Mouse (Mus musculus) hindbrain, embryonic 13.5 days (tissue): Measurements from ENCODE around the gene Cd164l2. TPM values are rescaled to one million over a fixed set of nuclear protein-coding genes. Genes with fewer than 3 reads are reported as not detected.
A peak's percentile ranks its signal among the peaks of the same experiment; 100 is the strongest.

Experiments
- ATAC-seq: fragments of 200-750 bp; cut with Nextera tagmentation; 2 replicates; pipeline ENCODE4 v1.8.0; 2017; ENCODE audit warnings: moderate TSS enrichment; ENCODE audit not compliant: low FRiP score
- H3K27ac ChIP-seq: fragments of 300-500 bp; sonication (generic); 2 replicates; pipeline ENCODE4 v1.5.1; 2015; ENCODE audit warnings: inconsistent platforms, mild to moderate bottlenecking, moderate library complexity
- H3K27me3 ChIP-seq: fragments of 300-500 bp; sonication (generic); 2 replicates; pipeline ENCODE4 v1.6.1; 2015; ENCODE audit warnings: mild to moderate bottlenecking, inconsistent platforms
- H3K36me3 ChIP-seq: fragments of 300-500 bp; sonication (generic); 2 replicates; pipeline ENCODE4 v1.6.1; 2015; ENCODE audit warnings: mild to moderate bottlenecking, inconsistent platforms
- H3K4me1 ChIP-seq: fragments of 300-500 bp; sonication (generic); replicated peaks from 2 replicates; pipeline ENCODE4 v1.6.1; 2015; ENCODE audit warnings: inconsistent platforms
- H3K4me2 ChIP-seq: fragments of 300-500 bp; sonication (generic); 2 replicates; pipeline ENCODE4 v1.6.1; 2015; ENCODE audit warnings: inconsistent platforms, mild to moderate bottlenecking, moderate library complexity
- H3K4me3 ChIP-seq: fragments of 300-500 bp; sonication (generic); 2 replicates; pipeline ENCODE4 v1.5.1; 2015; ENCODE audit warnings: mild to moderate bottlenecking, inconsistent platforms
- H3K9ac ChIP-seq: fragments of 300-500 bp; sonication (generic); 2 replicates; pipeline ENCODE4 v1.6.1; 2015; ENCODE audit warnings: mild to moderate bottlenecking, inconsistent platforms
- H3K9me3 ChIP-seq: fragments of 300-500 bp; sonication (generic); 2 replicates; pipeline ENCODE4 v1.6.1; 2016; ENCODE audit warnings: inconsistent platforms
- WGBS: fragments of 180-500 bp; shearing (Covaris S2); methylation state at CpG from one replicate; pipeline ENCODE4 v1.1.7; 2015; 5-methylcytosine and 5-hydroxymethylcytosine counted together
- polyA plus RNA-seq: library from polyadenylated mRNA; unstranded; fragments of >200 nt; fragmentation: Nextera tagmentation; extraction: Ambion mirVana; gene quantifications from 2 replicates; pipeline ENCODE4 v1.2.1, GENCODE M21; 2015

The Cd164l2 gene
- polyA plus RNA-seq, 1 experiment from 2014 or later = 0.78 TPM

DNA sequence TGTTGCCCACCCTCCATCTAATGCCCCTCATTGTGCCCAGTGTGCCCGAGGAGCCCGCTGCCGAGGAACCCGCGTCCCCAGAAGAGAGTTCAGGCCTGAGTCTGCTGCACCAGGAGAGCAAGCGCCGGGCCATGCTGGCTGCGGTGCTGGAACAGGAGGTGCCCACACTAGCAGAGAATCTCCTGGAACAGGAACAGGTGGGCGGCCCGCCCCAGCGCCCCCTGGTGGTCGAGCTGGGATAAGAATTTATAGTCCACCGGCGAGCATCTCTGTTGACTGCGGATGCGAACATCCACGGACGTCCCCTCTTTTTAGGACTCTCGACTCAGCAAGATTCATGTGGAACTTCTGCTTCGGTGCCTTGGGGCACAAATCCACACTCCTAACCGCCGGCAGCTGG, 38.7 kb downstream of the Cd164l2 start:
- no peak overlapping the region for H3K27ac ChIP-seq
- no peaks in the 10 kb centered on the region for H3K9me3 ChIP-seq
- 0 out of 2 replicates have a peak, but pooled peaks have one; percentile 29 for ATAC-seq
- peak overlapping the region; percentile 53 for H3K4me2 ChIP-seq
- H3K9ac ChIP-seq = peak overlapping the region; percentile 62
- 3% methylated on average over 22 of the region's 22 CpGs for WGBS
- H3K27me3 ChIP-seq = peaks cover 99% of the 10 kb centered on the region
- H3K4me1 ChIP-seq = peaks cover 13% of the 10 kb centered on the region
- H3K4me3 ChIP-seq = peak overlapping the region; percentile 32
- no peaks in the 10 kb centered on the region for H3K36me3 ChIP-seq

DNA sequence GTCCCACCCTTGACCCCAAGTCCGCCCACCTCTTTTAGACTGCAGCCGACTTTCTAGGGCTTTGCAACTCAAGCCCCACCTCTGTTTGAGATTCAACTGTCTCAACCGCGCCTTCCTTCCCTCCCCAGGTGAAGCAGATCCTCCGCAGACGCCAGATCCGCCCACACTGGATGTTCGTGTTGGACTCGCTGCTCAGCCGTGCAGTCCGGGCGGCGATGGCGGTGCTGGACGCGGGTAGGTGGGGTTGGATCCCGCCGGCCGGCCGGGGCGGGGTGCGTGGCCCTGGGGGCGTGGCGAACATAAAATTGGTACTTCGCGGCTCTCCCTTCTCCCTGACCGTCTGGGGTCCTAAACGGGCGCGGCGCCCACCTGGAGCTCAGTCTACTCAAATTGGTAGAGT, 39.3 kb downstream of the Cd164l2 start:
- ATAC-seq = no peak
- Histone ChIP-seq H3K4me1 (peaks cover 13% of the 10 kb centered on the region), H3K36me3 (no peaks in the 10 kb centered on the region), H3K9ac (peak overlapping the region; percentile 62), H3K4me2 (peak overlapping the region; percentile 53), H3K27ac (no peak overlapping the region), H3K4me3 (peak overlapping the region; percentile 32), H3K9me3 (no peaks in the 10 kb centered on the region), H3K27me3 (peaks cover 99% of the 10 kb centered on the region)
- 2% methylated on average over 28 of the region's 31 CpGs for WGBS

DNA sequence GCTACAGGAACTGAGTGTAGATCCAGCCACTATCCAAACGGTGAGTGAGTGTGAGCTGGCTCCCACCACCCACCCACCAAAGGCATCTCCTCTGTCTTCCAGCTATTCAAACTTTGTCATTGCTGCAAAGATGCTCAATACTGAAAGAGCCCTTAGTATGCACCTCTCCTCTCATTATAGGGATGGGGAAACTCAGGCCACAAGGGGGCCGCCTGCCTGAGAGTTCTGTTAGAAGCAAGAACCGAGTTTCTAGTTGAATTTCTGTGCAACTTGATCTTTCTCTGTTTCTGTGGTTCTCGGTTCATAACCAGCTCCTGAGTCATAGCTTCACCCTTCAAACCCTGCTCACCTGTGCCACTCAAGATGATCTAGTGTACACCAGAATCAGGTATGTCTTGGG, 40.2 kb downstream of the Cd164l2 start:
- no peak overlapping the region for H3K4me3 ChIP-seq
- WGBS = 46% methylated on average over 4 of the region's 4 CpGs
- no peaks in the 10 kb centered on the region for H3K36me3 ChIP-seq
- H3K9ac ChIP-seq = no peak overlapping the region
- no peak overlapping the region for H3K27ac ChIP-seq
- H3K4me2 ChIP-seq = no peak overlapping the region
- ATAC-seq = no peak
- peaks cover 13% of the 10 kb centered on the region for H3K4me1 ChIP-seq
- H3K9me3 ChIP-seq = no peaks in the 10 kb centered on the region
- H3K27me3 ChIP-seq = peaks cover 99% of the 10 kb centered on the region

DNA sequence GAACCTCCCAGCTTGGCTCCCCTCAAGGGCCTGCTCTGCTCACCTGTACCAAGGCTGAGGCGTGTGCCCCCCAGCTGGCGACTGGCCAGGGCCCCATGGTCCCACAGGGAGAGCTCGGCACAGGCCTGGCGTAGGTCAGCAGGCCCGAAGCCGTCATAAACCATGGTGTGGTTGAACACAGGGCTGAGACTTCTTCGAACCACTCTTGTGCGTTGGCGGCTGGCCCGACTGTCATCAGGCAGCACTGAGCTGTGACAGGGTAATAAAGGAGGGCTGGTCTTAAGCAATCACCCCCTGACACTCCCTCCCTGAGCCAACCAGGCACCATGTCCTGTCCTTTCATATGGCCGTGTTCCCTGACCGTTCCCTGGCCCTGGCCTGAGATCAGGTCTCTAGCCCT, 41.5 kb downstream of the Cd164l2 start:
- no peak overlapping the region for H3K4me2 ChIP-seq
- H3K9me3 ChIP-seq = no peaks in the 10 kb centered on the region
- ATAC-seq = no peak
- H3K4me1 ChIP-seq = peaks cover 13% of the 10 kb centered on the region
- no peaks in the 10 kb centered on the region for H3K36me3 ChIP-seq
- no peak overlapping the region for H3K9ac ChIP-seq
- H3K4me3 ChIP-seq = no peak overlapping the region
- WGBS = 75% methylated on average over 12 of the region's 12 CpGs
- peaks cover 96% of the 10 kb centered on the region for H3K27me3 ChIP-seq
- H3K27ac ChIP-seq = no peak overlapping the region

DNA sequence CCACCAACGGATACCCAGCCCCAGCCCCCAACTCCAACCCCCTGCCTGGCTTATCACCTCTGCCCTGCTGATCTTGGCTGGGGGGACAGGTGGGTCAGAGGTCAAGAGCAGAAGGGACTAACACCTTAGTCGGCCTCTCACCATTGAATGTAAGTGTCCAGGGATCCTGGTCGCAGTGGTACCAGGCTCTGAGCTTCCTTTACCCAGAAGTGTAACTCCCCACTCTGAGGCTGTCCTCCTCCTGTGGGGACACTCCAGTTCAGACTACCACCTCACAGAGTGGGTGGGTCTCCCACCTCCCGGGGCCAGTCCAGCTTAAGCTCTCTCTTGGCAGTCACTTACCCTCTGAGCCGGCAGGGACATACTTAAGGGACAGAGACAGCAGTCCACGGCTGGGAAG, 43.5 kb downstream of the Cd164l2 start:
- Histone ChIP-seq H3K27me3 (peaks cover 83% of the 10 kb centered on the region), H3K4me2 (no peak overlapping the region), H3K9ac (no peak overlapping the region), H3K4me1 (peaks cover 13% of the 10 kb centered on the region), H3K27ac (no peak overlapping the region), H3K4me3 (no peak overlapping the region), H3K9me3 (no peaks in the 10 kb centered on the region), H3K36me3 (no peaks in the 10 kb centered on the region)
- WGBS = 70% methylated on average over 6 of the region's 6 CpGs
- ATAC-seq = no peak

DNA sequence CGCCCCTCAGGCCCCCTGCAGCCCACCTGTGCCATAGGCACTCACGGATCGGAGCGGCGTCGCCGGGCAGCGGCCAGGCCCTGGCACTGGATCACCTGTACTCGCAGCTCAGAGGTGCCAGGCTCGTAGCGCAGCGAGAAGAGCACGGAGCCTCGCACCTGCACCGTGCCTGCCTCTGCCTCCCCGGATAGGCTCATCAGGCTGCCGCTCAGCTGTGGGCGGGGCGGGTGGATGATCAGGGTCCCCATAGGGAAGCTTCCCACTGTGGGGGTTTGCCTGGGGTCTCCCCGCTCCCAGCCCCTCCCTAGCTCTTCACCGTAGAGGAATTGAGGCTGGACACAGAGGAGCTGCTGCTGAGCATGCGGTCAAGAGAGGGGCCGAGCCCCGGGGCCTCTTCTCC, 44.9 kb downstream of the Cd164l2 start:
- no peak overlapping the region for H3K27ac ChIP-seq
- no peaks in the 10 kb centered on the region for H3K9me3 ChIP-seq
- no peak for ATAC-seq
- H3K27me3 ChIP-seq = peaks cover 69% of the 10 kb centered on the region
- 18% methylated on average over 24 of the region's 24 CpGs for WGBS
- no peak overlapping the region for H3K9ac ChIP-seq
- H3K36me3 ChIP-seq = no peaks in the 10 kb centered on the region
- H3K4me3 ChIP-seq = no peak overlapping the region
- no peaks in the 10 kb centered on the region; the same call in 1 of the 2 replicates for H3K4me1 ChIP-seq
- H3K4me2 ChIP-seq = no peak overlapping the region

DNA sequence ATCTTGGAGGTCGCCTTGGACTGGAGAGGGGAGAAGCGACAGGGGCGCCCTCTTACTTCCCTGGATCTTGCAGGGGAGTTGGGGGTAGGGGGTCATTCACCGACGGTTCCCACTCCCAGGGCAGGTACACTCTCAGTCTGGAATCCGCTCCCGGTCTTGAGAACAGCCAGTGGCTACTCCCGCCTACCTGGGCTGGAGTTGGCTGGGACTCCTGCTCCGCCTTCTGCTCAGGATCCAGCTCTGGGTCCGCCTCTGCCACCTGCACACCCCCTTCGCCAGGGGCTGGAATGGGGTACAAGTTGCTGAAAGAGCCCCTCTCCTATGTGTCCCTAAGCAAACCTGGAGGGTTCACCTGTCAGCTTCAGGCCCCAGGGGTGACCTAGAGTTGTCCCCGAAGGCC, 45.3 kb downstream of the Cd164l2 start:
- Histone ChIP-seq H3K4me2 (no peak overlapping the region), H3K27ac (no peak overlapping the region), H3K9ac (no peak overlapping the region), H3K4me3 (no peak overlapping the region), H3K27me3 (peaks cover 65% of the 10 kb centered on the region), H3K36me3 (no peaks in the 10 kb centered on the region), H3K9me3 (no peaks in the 10 kb centered on the region), H3K4me1 (no peaks in the 10 kb centered on the region; the same call in 1 of the 2 replicates)
- no peak for ATAC-seq
- 36% methylated on average over 12 of the region's 12 CpGs for WGBS

DNA sequence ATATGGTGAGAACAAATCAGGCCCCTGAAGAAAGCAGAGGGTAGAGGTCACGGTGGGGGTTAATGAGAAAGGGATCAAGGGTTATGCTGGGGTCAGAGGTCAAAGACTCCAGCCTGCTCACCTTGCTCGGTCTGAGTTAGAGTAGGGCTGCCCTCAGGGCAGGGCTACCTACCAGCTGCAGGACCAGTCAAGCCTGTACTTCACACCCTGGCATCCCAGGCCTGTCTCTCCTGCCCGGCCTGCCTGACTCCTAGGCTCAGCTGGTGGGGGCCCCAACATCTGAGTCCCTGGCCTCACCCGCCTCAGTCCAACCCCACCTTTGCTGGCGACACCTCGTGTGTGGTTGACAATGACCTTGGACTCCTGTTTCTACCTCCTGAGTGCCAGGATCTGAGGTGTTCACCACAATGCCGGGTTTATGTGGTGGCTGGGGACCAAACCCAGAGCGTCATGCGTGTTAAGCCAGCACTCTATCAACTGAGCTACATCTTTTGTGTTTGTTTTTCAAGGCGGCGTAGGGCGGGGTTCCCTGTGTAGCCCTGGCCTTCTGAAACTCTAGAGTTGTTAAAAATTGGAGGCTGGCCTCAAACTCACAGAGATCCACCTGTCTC, 46.0 kb downstream of the Cd164l2 start:
- H3K36me3 ChIP-seq = peaks cover 3% of the 10 kb centered on the region; the same call in 1 of the 2 replicates
- no peak for ATAC-seq
- no peak overlapping the region for H3K4me2 ChIP-seq
- peaks cover 58% of the 10 kb centered on the region for H3K27me3 ChIP-seq
- H3K9ac ChIP-seq = no peak overlapping the region
- WGBS = 74% methylated on average over 12 of the region's 12 CpGs
- H3K9me3 ChIP-seq = no peaks in the 10 kb centered on the region
- H3K27ac ChIP-seq = no peak overlapping the region
- no peak overlapping the region for H3K4me3 ChIP-seq
- H3K4me1 ChIP-seq = no peaks in the 10 kb centered on the region; the same call in 1 of the 2 replicates

DNA sequence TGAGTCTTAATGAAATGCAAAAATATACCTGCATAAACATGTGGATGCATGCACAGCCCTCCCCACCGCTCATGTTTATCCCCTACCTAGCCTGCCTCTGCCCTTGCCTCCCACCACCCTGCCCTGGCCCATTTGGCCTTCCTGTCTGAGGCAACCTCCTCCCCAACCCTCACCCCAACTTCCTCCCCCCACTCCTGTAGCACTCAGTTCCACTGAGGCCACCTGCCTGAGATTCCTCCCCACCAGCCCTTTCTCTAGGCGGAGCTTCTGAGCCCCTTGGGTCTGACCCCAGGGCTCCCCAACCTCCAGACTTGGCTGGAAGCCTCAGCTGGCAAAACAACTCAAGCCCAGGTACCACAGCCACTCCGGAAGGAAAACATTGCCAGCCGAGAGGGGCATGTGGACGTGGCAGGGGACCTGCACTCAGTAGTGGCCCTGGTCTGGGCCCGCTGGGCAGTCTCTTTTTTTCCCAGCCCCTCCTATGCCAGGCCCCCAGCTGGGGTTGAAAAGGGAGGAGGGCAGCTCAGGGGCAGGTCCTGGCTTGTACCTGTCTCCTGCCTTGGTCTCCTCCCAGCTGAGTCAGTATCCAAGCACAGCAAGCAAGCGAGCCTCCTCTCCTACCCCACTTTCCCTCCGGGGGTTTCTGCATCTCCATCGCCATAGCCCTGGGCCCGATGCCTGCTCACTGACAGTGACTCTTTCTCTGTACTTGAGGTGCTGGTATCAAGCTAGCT, 49.9 kb downstream of the Cd164l2 start:
- H3K27me3 ChIP-seq = peaks cover 21% of the 10 kb centered on the region
- H3K27ac ChIP-seq = no peak overlapping the region
- H3K4me3 ChIP-seq = no peak overlapping the region
- no peaks in the 10 kb centered on the region for H3K9me3 ChIP-seq
- H3K9ac ChIP-seq = no peak overlapping the region
- no peak for ATAC-seq
- H3K36me3 ChIP-seq = peaks cover 41% of the 10 kb centered on the region
- 44% methylated on average over 10 of the region's 10 CpGs for WGBS
- no peak overlapping the region for H3K4me2 ChIP-seq
- H3K4me1 ChIP-seq = no peaks in the 10 kb centered on the region; the same call in 1 of the 2 replicates

DNA sequence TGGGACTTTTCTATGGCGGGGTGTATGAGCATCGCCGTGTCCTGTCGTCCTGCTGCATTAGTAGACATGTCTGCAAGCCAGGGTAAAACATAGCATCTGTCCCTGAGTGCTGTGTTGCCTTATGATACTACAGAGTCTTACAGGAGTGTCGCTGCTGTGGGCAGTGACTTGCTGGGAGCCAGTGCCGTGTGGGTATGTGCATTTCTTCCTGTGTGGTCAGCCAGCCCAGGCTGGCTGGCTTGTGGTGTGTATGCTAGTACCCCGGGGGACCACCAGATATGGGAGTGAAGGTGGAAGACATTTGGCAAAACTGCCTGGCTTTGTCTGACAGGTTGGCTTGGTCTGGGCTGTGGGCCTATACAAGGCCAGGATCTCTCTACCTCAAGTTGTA, 50.4 kb downstream of the Cd164l2 start:
- no peak for ATAC-seq
- peaks cover 15% of the 10 kb centered on the region for H3K27me3 ChIP-seq
- H3K36me3 ChIP-seq = peaks cover 47% of the 10 kb centered on the region
- WGBS = 67% methylated on average over 7 of the region's 7 CpGs
- H3K4me3 ChIP-seq = no peak overlapping the region
- H3K4me1 ChIP-seq = no peaks in the 10 kb centered on the region; the same call in 1 of the 2 replicates
- no peak overlapping the region for H3K9ac ChIP-seq
- no peak overlapping the region for H3K27ac ChIP-seq
- H3K4me2 ChIP-seq = no peak overlapping the region
- no peaks in the 10 kb centered on the region for H3K9me3 ChIP-seq

DNA sequence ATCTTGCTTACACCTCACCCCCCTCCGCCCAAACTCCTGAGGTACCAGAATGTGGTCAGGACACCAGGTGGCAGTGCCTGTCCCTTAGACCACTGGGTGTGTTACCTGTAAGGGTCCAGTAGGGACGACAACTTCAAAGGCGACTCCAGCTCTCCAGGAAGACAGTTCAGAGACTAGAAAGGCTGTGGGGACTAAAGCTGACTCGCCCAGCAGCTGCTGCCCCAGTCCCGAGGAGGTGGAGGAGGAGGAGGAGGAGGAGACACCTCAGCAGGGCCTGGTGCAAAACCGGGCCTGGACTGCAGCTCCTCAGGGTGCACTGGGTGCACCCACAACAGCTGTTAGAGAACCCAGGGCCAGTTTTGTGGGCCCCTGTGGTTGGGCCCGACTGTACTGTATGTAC, 51.0 kb downstream of the Cd164l2 start, which contains the start of gene Sytl1:
Gene Sytl1, minus strand, starts transcription at position 232 of the 400 bp plus-strand sequence.
- H3K27ac ChIP-seq = no peak within 1 kb of the TSS
- no peaks in the 10 kb centered on the region for H3K9me3 ChIP-seq
- no peak within 1 kb of the TSS for H3K4me2 ChIP-seq
- H3K4me1 ChIP-seq = no peaks in the 10 kb centered on the region; the same call in 1 of the 2 replicates
- H3K4me3 ChIP-seq = no peak within 1 kb of the TSS
- H3K9ac ChIP-seq = no peak within 1 kb of the TSS
- no peak for ATAC-seq
- peaks cover 52% of the 10 kb centered on the region for H3K36me3 ChIP-seq
- peaks cover 10% of the 10 kb centered on the region for H3K27me3 ChIP-seq
- 45% methylated on average over 7 of the region's 7 CpGs for WGBS

DNA sequence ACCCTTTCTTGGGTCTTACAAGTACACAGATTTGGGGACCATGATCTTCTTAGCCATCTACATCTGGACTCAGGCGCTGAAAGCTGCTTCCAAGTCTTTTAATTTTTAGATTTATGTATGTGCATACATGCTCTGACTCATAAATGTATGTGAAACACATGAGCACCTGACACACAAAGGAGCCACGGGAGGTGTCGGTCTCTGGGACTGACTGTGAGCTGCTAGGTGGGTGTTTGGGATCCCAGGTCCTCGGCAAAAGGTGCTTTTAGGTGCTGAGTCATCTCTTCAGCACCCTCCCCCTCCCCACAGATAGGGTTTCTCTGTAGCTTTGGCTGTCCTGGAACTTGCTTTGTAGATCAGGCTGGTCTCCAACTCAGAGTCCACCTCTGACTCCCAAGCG, 51.8 kb downstream of the Cd164l2 start:
- no peak overlapping the region for H3K9ac ChIP-seq
- H3K9me3 ChIP-seq = no peaks in the 10 kb centered on the region
- no peak overlapping the region for H3K27ac ChIP-seq
- H3K4me2 ChIP-seq = no peak overlapping the region
- H3K4me3 ChIP-seq = no peak overlapping the region
- WGBS = 91% methylated on average over 5 of the region's 5 CpGs
- no peak for ATAC-seq
- peaks cover 4% of the 10 kb centered on the region; the same call in 1 of the 2 replicates for H3K27me3 ChIP-seq
- H3K36me3 ChIP-seq = peaks cover 61% of the 10 kb centered on the region
- H3K4me1 ChIP-seq = no peaks in the 10 kb centered on the region; the same call in 1 of the 2 replicates
